Mouse (Mus musculus): Measurements from ENCODE around the gene Cela1.
A peak's percentile ranks its signal among the peaks of the same experiment; 100 is the strongest.

Gene Cela1

GRCm38 (mm10) chr15:100687430-100687971 lies at the start of gene Cela1:
Gene Cela1 (minus strand): TSS chr15:100687921.
- no peak for DNase-seq (ENCODE audit: low spot score in 2 of 2)

- DNase-seq (ENCODE audit: low spot score in 2 of 2) = no peak
These were observed 48.2 kb upstream of the Cela1 start for GRCm38 (mm10) chr15:100735953-100736300.

- no peak for DNase-seq (ENCODE audit: low spot score in 2 of 2)
These were observed 47.6 kb upstream of the Cela1 start for GRCm38 (mm10) chr15:100735095-100735952.

GRCm38 (mm10) chr15:100732580-100732979 lies 44.9 kb upstream of the Cela1 start:
- DNase-seq (ENCODE audit: low spot score in 2 of 2) = no peak

GRCm38 (mm10) chr15:100731081-100731480 lies 43.4 kb upstream of the Cela1 start:
- no peak for DNase-seq (ENCODE audit: low spot score in 2 of 2)

- no peak for DNase-seq (ENCODE audit: low spot score in 2 of 2)
These were observed 41.7 kb upstream of the Cela1 start, which contains the start of gene Galnt6 for GRCm38 (mm10) chr15:100729281-100729985. Gene Galnt6 (minus strand): TSS chr15:100729376.

- no peak for DNase-seq (ENCODE audit: low spot score in 2 of 2)
These were observed 40.9 kb upstream of the Cela1 start for GRCm38 (mm10) chr15:100728586-100728985.

GRCm38 (mm10) chr15:100727834-100728233 lies 40.1 kb upstream of the Cela1 start:
- DNase-seq (ENCODE audit: low spot score in 2 of 2) = peak in 1 of 2 experiments; percentile 41

GRCm38 (mm10) chr15:100726721-100727120 lies 39.0 kb upstream of the Cela1 start:
- no peak for DNase-seq (ENCODE audit: low spot score in 2 of 2)

GRCm38 (mm10) chr15:100723505-100723904 lies 35.8 kb upstream of the Cela1 start:
- DNase-seq (ENCODE audit: low spot score in 2 of 2) = no peak

GRCm38 (mm10) chr15:100722564-100722963 lies 34.8 kb upstream of the Cela1 start:
- DNase-seq (ENCODE audit: low spot score in 2 of 2) = no peak

GRCm38 (mm10) chr15:100722026-100722425 lies 34.3 kb upstream of the Cela1 start:
- DNase-seq (ENCODE audit: low spot score in 2 of 2) = peak in 1 of 2 experiments; percentile 68

GRCm38 (mm10) chr15:100721445-100721844 lies 33.7 kb upstream of the Cela1 start:
- DNase-seq (ENCODE audit: low spot score in 2 of 2) = no peak

GRCm38 (mm10) chr15:100720066-100720465 lies 32.3 kb upstream of the Cela1 start:
- DNase-seq (ENCODE audit: low spot score in 2 of 2) = no peak

- peak; percentile 32 to 60 for DNase-seq (ENCODE audit: low spot score in 2 of 2)
These were observed 31.5 kb upstream of the Cela1 start for GRCm38 (mm10) chr15:100719217-100719616.

GRCm38 (mm10) chr15:100718572-100718971 lies 30.9 kb upstream of the Cela1 start:
- DNase-seq (ENCODE audit: low spot score in 2 of 2) = no peak

- no peak for DNase-seq (ENCODE audit: low spot score in 2 of 2)
These were observed 30.2 kb upstream of the Cela1 start for GRCm38 (mm10) chr15:100717933-100718332.

GRCm38 (mm10) chr15:100715399-100715993 lies 27.8 kb upstream of the Cela1 start:
- DNase-seq (ENCODE audit: low spot score in 2 of 2) = no peak

GRCm38 (mm10) chr15:100714470-100714869 lies 26.7 kb upstream of the Cela1 start:
- DNase-seq (ENCODE audit: low spot score in 2 of 2) = no peak

GRCm38 (mm10) chr15:100710838-100711237 lies 23.1 kb upstream of the Cela1 start:
- DNase-seq (ENCODE audit: low spot score in 2 of 2) = no peak

GRCm38 (mm10) chr15:100708433-100709078 lies 20.8 kb upstream of the Cela1 start:
- DNase-seq (ENCODE audit: low spot score in 2 of 2) = no peak

- no peak for DNase-seq (ENCODE audit: low spot score in 2 of 2)
These were observed 18.5 kb upstream of the Cela1 start for GRCm38 (mm10) chr15:100706226-100706625.
